Mouse (Mus musculus): ENCODE data around the gene Rnf181. TPM values are rescaled to one million over a fixed set of nuclear protein-coding genes. Genes with fewer than 3 reads are reported as not detected.

Gene Rnf181
- polyA plus RNA-seq, 1 experiment from 2014 or later, result 102 TPM

GRCm38 (mm10) chr6:72360599-72360935 is 6.2 kb downstream of the Rnf181 start:
- Histone ChIP-seq H3K4me1 (replicated peaks; ENCODE audit: control insufficient read depth, insufficient read depth, low read length) (peaks cover 7% of the 10 kb centered on the region; the same call in 1 of the 2 replicates), H3K4me3 (ENCODE audit: low read depth, low read length) (no peak overlapping the region)

GRCm38 (mm10) chr6:72359891-72360598 is 6.7 kb downstream of the Rnf181 start:
- DNase-seq (ENCODE audit: low spot score) (no peak), ATAC-seq (replicated peaks; ENCODE audit: low FRiP score) (no peak)
- Histone ChIP-seq H3K4me2 (ENCODE audit: low read depth, low read length, severe bottlenecking) (no peak overlapping the region), H3K27me3 (ENCODE audit: control insufficient read depth, insufficient read depth, low read length) (no peaks in the 10 kb centered on the region), H3K9me3 (ENCODE audit: control insufficient read depth, low read length) (no peaks in the 10 kb centered on the region), H3K4me3 (ENCODE audit: low read depth, low read length) (no peak overlapping the region), H3K36me3 (ENCODE audit: control insufficient read depth, insufficient read depth, low read length) (no peaks in the 10 kb centered on the region; the same call in 1 of the 2 replicates), H3K4me1 (replicated peaks; ENCODE audit: control insufficient read depth, insufficient read depth, low read length) (peaks cover 7% of the 10 kb centered on the region; the same call in 1 of the 2 replicates), H3K27ac (ENCODE audit: low read depth, low read length) (no peak overlapping the region), H3K9ac (ENCODE audit: low read length) (no peak overlapping the region)
- WGBS, result 85% methylated on average over 11 of the region's 11 CpGs

More at GRCm38 (mm10) chr6:72360599-72360935, 6.2 kb downstream of the Rnf181 start:
- ATAC-seq (replicated peaks; ENCODE audit: low FRiP score) (no peak), DNase-seq (ENCODE audit: low spot score) (no peak)
- no peaks in the 10 kb centered on the region for H3K9me3 ChIP-seq (ENCODE audit: control insufficient read depth, low read length)
- no peaks in the 10 kb centered on the region; the same call in 1 of the 2 replicates for H3K36me3 ChIP-seq (ENCODE audit: control insufficient read depth, insufficient read depth, low read length)
- no peaks in the 10 kb centered on the region for H3K27me3 ChIP-seq (ENCODE audit: control insufficient read depth, insufficient read depth, low read length)
- no peak overlapping the region for H3K9ac ChIP-seq (ENCODE audit: low read length)
- H3K27ac ChIP-seq (ENCODE audit: low read depth, low read length), result no peak overlapping the region
- 85% methylated on average over 7 of the region's 7 CpGs for WGBS
- H3K4me2 ChIP-seq (ENCODE audit: low read depth, low read length, severe bottlenecking), result no peak overlapping the region

GRCm38 (mm10) chr6:72359343-72359742 is 7.4 kb downstream of the Rnf181 start:
- H3K9ac ChIP-seq (ENCODE audit: low read length), result no peak overlapping the region
- H3K4me2 ChIP-seq (ENCODE audit: low read depth, low read length, severe bottlenecking), result no peak overlapping the region
- no peaks in the 10 kb centered on the region; the same call in 1 of the 2 replicates for H3K36me3 ChIP-seq (ENCODE audit: control insufficient read depth, insufficient read depth, low read length)
- no peak for ATAC-seq (replicated peaks; ENCODE audit: low FRiP score)
- peaks cover 10% of the 10 kb centered on the region; the same call in 1 of the 2 replicates for H3K4me1 ChIP-seq (replicated peaks; ENCODE audit: control insufficient read depth, insufficient read depth, low read length)
- no peak for DNase-seq (ENCODE audit: low spot score)
- no peak overlapping the region for H3K4me3 ChIP-seq (ENCODE audit: low read depth, low read length)
- H3K27me3 ChIP-seq (ENCODE audit: control insufficient read depth, insufficient read depth, low read length), result no peaks in the 10 kb centered on the region
- no peaks in the 10 kb centered on the region for H3K9me3 ChIP-seq (ENCODE audit: control insufficient read depth, low read length)
- H3K27ac ChIP-seq (ENCODE audit: low read depth, low read length), result no peak overlapping the region
- 73% methylated on average over 2 of the region's 2 CpGs for WGBS

GRCm38 (mm10) chr6:72358086-72358764 is 8.5 kb downstream of the Rnf181 start:
- Histone ChIP-seq H3K9ac (ENCODE audit: low read length) (no peak overlapping the region), H3K9me3 (ENCODE audit: control insufficient read depth, low read length) (no peaks in the 10 kb centered on the region), H3K36me3 (ENCODE audit: control insufficient read depth, insufficient read depth, low read length) (no peaks in the 10 kb centered on the region; the same call in 1 of the 2 replicates), H3K27me3 (ENCODE audit: control insufficient read depth, insufficient read depth, low read length) (no peaks in the 10 kb centered on the region), H3K27ac (ENCODE audit: low read depth, low read length) (no peak overlapping the region), H3K4me1 (replicated peaks; ENCODE audit: control insufficient read depth, insufficient read depth, low read length) (peaks cover 10% of the 10 kb centered on the region; the same call in 1 of the 2 replicates), H3K4me3 (ENCODE audit: low read depth, low read length) (no peak overlapping the region), H3K4me2 (ENCODE audit: low read depth, low read length, severe bottlenecking) (no peak overlapping the region; the same call in 1 of the 2 replicates)
- 92% methylated on average over 10 of the region's 10 CpGs for WGBS
- ATAC-seq (replicated peaks; ENCODE audit: low FRiP score), result no peak
- DNase-seq (ENCODE audit: low spot score), result no peak

- H3K9me3 ChIP-seq (ENCODE audit: control insufficient read depth, low read length), result no peaks in the 10 kb centered on the region
- WGBS, result 90% methylated on average over 5 of the region's 5 CpGs
- no peak overlapping the region for H3K9ac ChIP-seq (ENCODE audit: low read length)
- no peak overlapping the region for H3K4me3 ChIP-seq (ENCODE audit: low read depth, low read length)
- no peaks in the 10 kb centered on the region for H3K27me3 ChIP-seq (ENCODE audit: control insufficient read depth, insufficient read depth, low read length)
- no peak for ATAC-seq (replicated peaks; ENCODE audit: low FRiP score)
- H3K36me3 ChIP-seq (ENCODE audit: control insufficient read depth, insufficient read depth, low read length), result no peaks in the 10 kb centered on the region; the same call in 1 of the 2 replicates
- no peak for DNase-seq (ENCODE audit: low spot score)
- H3K27ac ChIP-seq (ENCODE audit: low read depth, low read length), result no peak overlapping the region
- peaks cover 6% of the 10 kb centered on the region; the same call in 1 of the 2 replicates for H3K4me1 ChIP-seq (replicated peaks; ENCODE audit: control insufficient read depth, insufficient read depth, low read length)
- no peak overlapping the region for H3K4me2 ChIP-seq (ENCODE audit: low read depth, low read length, severe bottlenecking)
These were observed 9.3 kb downstream of the Rnf181 start for GRCm38 (mm10) chr6:72357164-72358079.

GRCm38 (mm10) chr6:72356001-72356532 is 10.7 kb downstream of the Rnf181 start:
- Histone ChIP-seq H3K27ac (ENCODE audit: low read depth, low read length) (no peak overlapping the region), H3K9ac (ENCODE audit: low read length) (peak overlapping the region; percentile 66; the same call in 1 of the 2 replicates), H3K9me3 (ENCODE audit: control insufficient read depth, low read length) (no peaks in the 10 kb centered on the region), H3K4me1 (replicated peaks; ENCODE audit: control insufficient read depth, insufficient read depth, low read length) (peaks cover 8% of the 10 kb centered on the region; the same call in 1 of the 2 replicates), H3K4me2 (ENCODE audit: low read depth, low read length, severe bottlenecking) (peak overlapping the region; percentile 96), H3K4me3 (ENCODE audit: low read depth, low read length) (peak overlapping the region; percentile 49), H3K27me3 (ENCODE audit: control insufficient read depth, insufficient read depth, low read length) (no peaks in the 10 kb centered on the region), H3K36me3 (ENCODE audit: control insufficient read depth, insufficient read depth, low read length) (no peaks in the 10 kb centered on the region; the same call in 1 of the 2 replicates)
- ATAC-seq (replicated peaks; ENCODE audit: low FRiP score), result peak; percentile 4; the same call in 1 of the 2 replicates
- 38% methylated on average over 8 of the region's 8 CpGs for WGBS
- no peak for DNase-seq (ENCODE audit: low spot score)

GRCm38 (mm10) chr6:72355066-72355911 is 11.5 kb downstream of the Rnf181 start, which contains the start of gene Tmem150a:
Tmem150a (plus strand) TSS chr6:72355447.
- Histone ChIP-seq H3K36me3 (ENCODE audit: control insufficient read depth, insufficient read depth, low read length) (no peaks in the 10 kb centered on the region; the same call in 1 of the 2 replicates), H3K9me3 (ENCODE audit: control insufficient read depth, low read length) (no peaks in the 10 kb centered on the region), H3K4me2 (ENCODE audit: low read depth, low read length, severe bottlenecking) (peak within 1 kb of the TSS; percentile 96), H3K4me1 (replicated peaks; ENCODE audit: control insufficient read depth, insufficient read depth, low read length) (peaks cover 8% of the 10 kb centered on the region; the same call in 1 of the 2 replicates), H3K4me3 (ENCODE audit: low read depth, low read length) (peak within 1 kb of the TSS; percentile 49), H3K9ac (ENCODE audit: low read length) (peak within 1 kb of the TSS; percentile 66), H3K27me3 (ENCODE audit: control insufficient read depth, insufficient read depth, low read length) (no peaks in the 10 kb centered on the region), H3K27ac (ENCODE audit: low read depth, low read length) (no peak within 1 kb of the TSS)
- 1% methylated on average over 63 of the region's 71 CpGs for WGBS
- peak; percentile 86 for DNase-seq (ENCODE audit: low spot score)
- peak; percentile 84 for ATAC-seq (replicated peaks; ENCODE audit: low FRiP score)

All from forebrain, embryonic 11.5 days (tissue).